Mouse (Mus musculus) MEL (cell line): ENCODE measurements around the gene Cd101. TPM values are rescaled to one million over a fixed set of nuclear protein-coding genes. Genes with fewer than 3 reads are reported as not detected.

ENCODE experiments used
- DNase-seq: peaks from one replicate; pipeline ENCODE4 v3.0.0; 2011; ENCODE audit warnings: low read depth, low spot score
- H3K27ac ChIP-seq: 2 replicates; pipeline ENCODE4 v1.5.1; 2012; ENCODE audit warnings: low read depth, mild to moderate bottlenecking, control low read depth, low read length, moderate library complexity; ENCODE audit not compliant: control insufficient read depth
- H3K27me3 ChIP-seq, 2 experiments: fragments of 150-350 bp in 1 of 2; sonication (generic) in 1 of 2; 2 replicates each; pipeline ENCODE4 v1.6.1; 2012; ENCODE audit warnings: low read length in 2 of 2, mild to moderate bottlenecking in 2 of 2, improper control_type of control experiment in 1 of 2, moderate library complexity in 1 of 2; ENCODE audit not compliant: insufficient read depth in 2 of 2, control insufficient read depth in 1 of 2
- H3K36me3 ChIP-seq, 2 experiments: 2 replicates each; pipeline ENCODE4 v1.6.1; 2012 to 2014; ENCODE audit warnings: low read length in 2 of 2, improper control_type of control experiment in 1 of 2, inconsistent platforms in 1 of 2, mild to moderate bottlenecking in 1 of 2; ENCODE audit not compliant: insufficient read depth in 2 of 2, control insufficient read depth in 1 of 2
- H3K4me1 ChIP-seq, 2 experiments: fragments of 150-350 bp in 1 of 2; sonication (generic) in 1 of 2; 2 replicates each; pipeline ENCODE4 v1.6.1; 2012; ENCODE audit warnings: low read length in 2 of 2, improper control_type of control experiment in 1 of 2, mild to moderate bottlenecking in 1 of 2; ENCODE audit not compliant: insufficient read depth in 2 of 2, control insufficient read depth in 1 of 2
- H3K4me3 ChIP-seq, 2 experiments: fragments of 150-350 bp in 1 of 2; sonication (generic) in 1 of 2; 2 replicates each; pipeline ENCODE4 v1.5.1; 2012; ENCODE audit warnings: low read depth in 2 of 2, low read length in 2 of 2, mild to moderate bottlenecking in 2 of 2, moderate library complexity in 2 of 2, control low read depth in 1 of 2, improper control_type of control experiment in 1 of 2; ENCODE audit not compliant: control insufficient read depth in 1 of 2, insufficient read depth in 1 of 2
- H3K79me2 ChIP-seq: 2 replicates; pipeline ENCODE4 v1.6.1; 2012; ENCODE audit warnings: mild to moderate bottlenecking, low read length, moderate library complexity; ENCODE audit not compliant: control insufficient read depth, poor library complexity, insufficient read depth
- H3K9ac ChIP-seq: 2 replicates; pipeline ENCODE4 v1.6.1; 2012; ENCODE audit warnings: low read depth, mild to moderate bottlenecking, control low read depth, low read length, moderate library complexity; ENCODE audit not compliant: control insufficient read depth, poor library complexity, severe bottlenecking
- H3K9me3 ChIP-seq: fragments of 150-350 bp; sonication (generic); replicated peaks from 2 replicates; pipeline ENCODE4 v1.6.1; 2012; ENCODE audit warnings: mild to moderate bottlenecking, low read length, improper control_type of control experiment, moderate library complexity; ENCODE audit not compliant: insufficient read depth
- BHLHE40 ChIP-seq: IDR thresholded peaks from 2 replicates; pipeline ENCODE4 v1.6.1; 2012; ENCODE audit warnings: low read depth, mild to moderate bottlenecking, inconsistent platforms, low read length, improper control_type of control experiment, borderline replicate concordance
- CHD1 ChIP-seq: IDR thresholded peaks from 2 replicates; pipeline ENCODE4 v1.6.1; 2012; ENCODE audit warnings: low read depth, mild to moderate bottlenecking, inconsistent platforms, low read length, improper control_type of control experiment
- CHD2 ChIP-seq: IDR thresholded peaks from 2 replicates; pipeline ENCODE4 v1.6.1; 2011; ENCODE audit warnings: low read length, improper control_type of control experiment
- CTCF ChIP-seq, 3 experiments: IDR thresholded peaks in 2 of 3; conservative IDR thresholded peaks in 1 of 3; 2 replicates each; pipeline ENCODE4 v1.5.1; 2011 to 2012; ENCODE audit warnings: low read length in 3 of 3, low read depth in 2 of 3, mild to moderate bottlenecking in 2 of 3, improper control_type of control experiment in 1 of 3, inconsistent platforms in 1 of 3, mixed read lengths in 1 of 3, moderate library complexity in 1 of 3; ENCODE audit not compliant: control insufficient read depth in 1 of 3, insufficient read depth in 1 of 3, poor library complexity in 1 of 3, severe bottlenecking in 1 of 3
- EP300 ChIP-seq, 2 experiments: IDR thresholded peaks; 2 replicates each; pipeline ENCODE4 v1.6.1; 2011; ENCODE audit warnings: improper control_type of control experiment in 2 of 2, low read length in 2 of 2, low read depth in 1 of 2, mild to moderate bottlenecking in 1 of 2
- GABPA ChIP-seq: IDR thresholded peaks from 2 replicates; pipeline ENCODE4 v1.6.1; 2012; ENCODE audit warnings: low read depth, mild to moderate bottlenecking, inconsistent platforms, low read length, improper control_type of control experiment, moderate library complexity
- GATA1 ChIP-seq: IDR thresholded peaks from 2 replicates; pipeline ENCODE4 v1.6.1; 2011; ENCODE audit warnings: low read depth, low read length, improper control_type of control experiment
- HCFC1 ChIP-seq: IDR thresholded peaks from 2 replicates; pipeline ENCODE4 v1.6.1; 2012; ENCODE audit warnings: low read depth, mild to moderate bottlenecking, inconsistent platforms, low read length, improper control_type of control experiment, moderate library complexity
- MAFK ChIP-seq: IDR thresholded peaks from 2 replicates; pipeline ENCODE4 v1.6.1; 2011; ENCODE audit warnings: low read depth, mild to moderate bottlenecking, low read length, improper control_type of control experiment, borderline replicate concordance
- MAZ ChIP-seq: IDR thresholded peaks from 2 replicates; pipeline ENCODE4 v1.6.1; 2012; ENCODE audit warnings: low read depth, mild to moderate bottlenecking, inconsistent platforms, low read length, improper control_type of control experiment
- MEF2A ChIP-seq: IDR thresholded peaks from 2 replicates; pipeline ENCODE4 v1.6.1; 2014; ENCODE audit warnings: low read depth, mild to moderate bottlenecking, inconsistent platforms, low read length, improper control_type of control experiment; ENCODE audit not compliant: poor library complexity, insufficient replicate concordance, severe bottlenecking; ENCODE audit errors: extremely low read depth
- MYB ChIP-seq: IDR thresholded peaks from 2 replicates; pipeline ENCODE4 v1.6.1; 2011; ENCODE audit warnings: mild to moderate bottlenecking, low read depth, low read length, improper control_type of control experiment
- MYC ChIP-seq: IDR thresholded peaks from 2 replicates; pipeline ENCODE4 v1.6.1; 2011; ENCODE audit warnings: low read depth, mild to moderate bottlenecking, low read length, improper control_type of control experiment, moderate library complexity
- NRF1 ChIP-seq: IDR thresholded peaks from 2 replicates; pipeline ENCODE4 v1.6.1; 2014; ENCODE audit warnings: low read depth, mild to moderate bottlenecking, inconsistent platforms, low read length, improper control_type of control experiment, moderate library complexity; ENCODE audit not compliant: poor library complexity, insufficient read depth, severe bottlenecking
- POLR2A ChIP-seq, 2 experiments: IDR thresholded peaks; 2 replicates each; pipeline ENCODE4 v1.6.1; 2011 to 2012; ENCODE audit warnings: low read length in 2 of 2, mild to moderate bottlenecking in 2 of 2, control low read depth in 1 of 2, improper control_type of control experiment in 1 of 2, low read depth in 1 of 2, moderate library complexity in 1 of 2; ENCODE audit not compliant: control insufficient read depth in 1 of 2, insufficient read depth in 1 of 2, poor library complexity in 1 of 2
- POLR2AphosphoS2 ChIP-seq: IDR thresholded peaks from 2 replicates; pipeline ENCODE4 v1.6.1; 2011; ENCODE audit warnings: low read length, improper control_type of control experiment
- POLR2AphosphoS5 ChIP-seq: IDR thresholded peaks from 2 replicates; pipeline ENCODE4 v1.6.1; 2012; ENCODE audit warnings: low read depth, borderline replicate concordance, mild to moderate bottlenecking, inconsistent platforms, low read length, moderate library complexity, mixed read lengths
- RAD21 ChIP-seq: IDR thresholded peaks from 2 replicates; pipeline ENCODE4 v1.6.1; 2011; ENCODE audit warnings: mild to moderate bottlenecking, low read depth, low read length, improper control_type of control experiment
- SMC3 ChIP-seq: IDR thresholded peaks from 2 replicates; pipeline ENCODE4 v1.6.1; 2011; ENCODE audit warnings: low read depth, low read length, improper control_type of control experiment
- TAL1 ChIP-seq: IDR thresholded peaks from 2 replicates; pipeline ENCODE4 v1.6.1; 2012; ENCODE audit warnings: mild to moderate bottlenecking, inconsistent platforms, low read length, moderate library complexity, mixed read lengths
- TCF12 ChIP-seq: IDR thresholded peaks from 2 replicates; pipeline ENCODE4 v1.6.1; 2014; ENCODE audit warnings: low read depth, mild to moderate bottlenecking, inconsistent platforms, low read length, improper control_type of control experiment, moderate library complexity
- UBTF ChIP-seq: IDR thresholded peaks from 2 replicates; pipeline ENCODE4 v1.6.1; 2012; ENCODE audit warnings: low read depth, mild to moderate bottlenecking, inconsistent platforms, low read length, improper control_type of control experiment, moderate library complexity, borderline replicate concordance; ENCODE audit not compliant: insufficient read depth
- USF1 ChIP-seq: IDR thresholded peaks from 2 replicates; pipeline ENCODE4 v1.6.1; 2014; ENCODE audit warnings: low read depth, mild to moderate bottlenecking, inconsistent platforms, low read length, improper control_type of control experiment, moderate library complexity
- USF2 ChIP-seq, 2 experiments: IDR thresholded peaks; 2 replicates each; pipeline ENCODE4 v1.6.1; 2011 to 2012; ENCODE audit warnings: improper control_type of control experiment in 2 of 2, low read length in 2 of 2, borderline replicate concordance in 1 of 2, inconsistent platforms in 1 of 2, low read depth in 1 of 2, mild to moderate bottlenecking in 1 of 2; ENCODE audit not compliant: insufficient read depth in 1 of 2
- ZC3H11A ChIP-seq: IDR thresholded peaks from 2 replicates; pipeline ENCODE4 v1.6.1; 2012; ENCODE audit warnings: low read depth, mild to moderate bottlenecking, inconsistent platforms, low read length, improper control_type of control experiment
- polyA plus RNA-seq, 2 experiments: library from polyadenylated mRNA; stranded (reverse) in 1 of 2; unstranded in 1 of 2; fragments of >175 nt in 1 of 2; fragments of >200 nt in 1 of 2; gene quantifications; 2 replicates each; pipeline versions ENCODE4 v1.2.1 to v1.2.4; 2012; ENCODE audit warnings: low replicate concordance in 2 of 2, low read depth in 1 of 2; ENCODE audit not compliant: insufficient read length in 2 of 2, insufficient read depth in 1 of 2, missing spikeins in 1 of 2
- total RNA-seq: library from RNA; depleted of rRNA; stranded (reverse); fragments of 300-350 nt; gene quantifications from 2 replicates; pipeline ENCODE4 v1.2.3, GENCODE M21; 2012

The Cd101 gene
- total and polyA plus RNA-seq, 3 experiments: not detected

GRCm38 (mm10) chr3:101011203-101011600 lies 18.2 kb downstream of the Cd101 start:
- DNase-seq: no peak
- Histone ChIP-seq H3K4me3 (no peak overlapping the region), H3K9ac (no peak overlapping the region), H3K9me3 (no peaks in the 10 kb centered on the region), H3K27ac (no peak overlapping the region), H3K27me3 (no peaks in the 10 kb centered on the region), H3K36me3 (peaks cover 0 to 6% of the 10 kb centered on the region in 2 experiments; a peak in 2 of 4 replicates), H3K4me1 (peaks cover 0 to 5% of the 10 kb centered on the region in 2 experiments; a peak in 1 of 4 replicates), H3K79me2 (no peaks in the 10 kb centered on the region)
- TF ChIP-seq GABPA (no peak), TAL1 (no peak), CHD2 (no peak), POLR2AphosphoS2 (no peak), RAD21 (no peak), MEF2A (no peak), GATA1 (no peak), TCF12 (no peak), MAFK (no peak), USF1 (no peak), USF2 (IDR thresholded peaks at IDR 0.05; ENCODE audit: borderline replicate concordance in 1 of 2, insufficient read depth in 1 of 2, low read depth in 1 of 2, low read length in 2 of 2) (no peak), POLR2A (IDR thresholded peaks at IDR 0.05; ENCODE audit: control insufficient read depth in 1 of 2, insufficient read depth in 1 of 2, low read depth in 1 of 2, low read length in 2 of 2, poor library complexity in 1 of 2) (no peak), EP300 (IDR thresholded peaks at IDR 0.05; ENCODE audit: low read depth in 1 of 2, low read length in 2 of 2) (no peak), CTCF (IDR thresholded peaks at IDR 0.05 in 2 of 3, conservative IDR thresholded peaks at IDR 0.05 in 1 of 3; ENCODE audit: control insufficient read depth in 1 of 3, insufficient read depth in 1 of 3, low read depth in 2 of 3, low read length in 3 of 3, poor library complexity in 1 of 3, severe bottlenecking in 1 of 3) (no peak), MYB (no peak), UBTF (no peak), POLR2AphosphoS5 (no peak)

DNA sequence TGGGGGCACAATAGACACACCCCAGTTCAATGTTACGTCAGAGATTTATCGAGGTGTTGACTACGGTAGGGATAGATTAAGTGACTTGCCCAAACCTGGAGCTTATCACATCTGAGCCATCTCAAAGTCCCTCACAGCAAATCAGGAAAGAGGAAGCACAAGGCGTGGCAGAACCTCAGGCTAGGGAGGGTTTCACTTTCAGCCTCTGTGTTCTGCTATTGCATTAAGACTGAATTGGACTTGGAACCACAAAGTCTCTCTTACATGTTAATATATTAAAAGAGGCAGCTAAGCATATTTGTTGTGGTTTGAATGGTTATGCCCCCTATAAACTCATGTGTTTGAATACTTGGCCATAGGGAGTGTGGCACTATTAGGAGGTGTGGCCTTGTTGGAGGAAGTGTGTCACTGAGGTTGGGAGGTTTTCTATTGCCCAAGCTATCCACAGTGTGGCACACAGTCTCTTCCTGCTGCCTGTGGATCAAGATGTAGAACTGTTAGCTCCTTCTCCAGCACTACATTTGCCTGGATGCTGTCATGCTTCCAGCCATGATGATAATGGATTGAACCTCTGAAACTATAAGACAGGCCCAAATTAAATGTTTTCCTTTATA lies 18.7 kb downstream of the Cd101 start:
- peak overlapping the region; percentile 19 to 55; a peak in 3 of 4 replicates for H3K4me3 ChIP-seq
- no peaks in the 10 kb centered on the region for H3K27me3 ChIP-seq
- H3K79me2 ChIP-seq: no peaks in the 10 kb centered on the region
- TF ChIP-seq HCFC1 (no peak), TAL1 (no peak), POLR2AphosphoS5 (no peak), SMC3 (no peak), MAZ (no peak), CHD1 (no peak), USF1 (no peak), BHLHE40 (no peak), CTCF (IDR thresholded peaks at IDR 0.05 in 2 of 3, conservative IDR thresholded peaks at IDR 0.05 in 1 of 3; ENCODE audit: control insufficient read depth in 1 of 3, insufficient read depth in 1 of 3, low read depth in 2 of 3, low read length in 3 of 3, poor library complexity in 1 of 3, severe bottlenecking in 1 of 3) (no peak), GATA1 (peak; percentile 49; the same call in 1 of the 2 replicates), ZC3H11A (no peak), NRF1 (no peak), MEF2A (no peak), TCF12 (no peak), EP300 (IDR thresholded peaks at IDR 0.05; ENCODE audit: low read depth in 1 of 2, low read length in 2 of 2) (0 out of 4 replicates have a peak, but pooled peaks of 1 of the 2 experiments have one; percentile 9), MYC (no peak)
- no peak overlapping the region for H3K9ac ChIP-seq
- H3K4me1 ChIP-seq: peaks cover 0 to 5% of the 10 kb centered on the region in 2 experiments; a peak in 1 of 4 replicates
- DNase-seq: peak; percentile 42
- H3K27ac ChIP-seq: no peak overlapping the region
- peaks cover 0 to 6% of the 10 kb centered on the region in 2 experiments; a peak in 2 of 4 replicates for H3K36me3 ChIP-seq
- no peaks in the 10 kb centered on the region for H3K9me3 ChIP-seq
